ENCODE assay signal across 8 mouse cellular contexts in the genomic region with DNA sequence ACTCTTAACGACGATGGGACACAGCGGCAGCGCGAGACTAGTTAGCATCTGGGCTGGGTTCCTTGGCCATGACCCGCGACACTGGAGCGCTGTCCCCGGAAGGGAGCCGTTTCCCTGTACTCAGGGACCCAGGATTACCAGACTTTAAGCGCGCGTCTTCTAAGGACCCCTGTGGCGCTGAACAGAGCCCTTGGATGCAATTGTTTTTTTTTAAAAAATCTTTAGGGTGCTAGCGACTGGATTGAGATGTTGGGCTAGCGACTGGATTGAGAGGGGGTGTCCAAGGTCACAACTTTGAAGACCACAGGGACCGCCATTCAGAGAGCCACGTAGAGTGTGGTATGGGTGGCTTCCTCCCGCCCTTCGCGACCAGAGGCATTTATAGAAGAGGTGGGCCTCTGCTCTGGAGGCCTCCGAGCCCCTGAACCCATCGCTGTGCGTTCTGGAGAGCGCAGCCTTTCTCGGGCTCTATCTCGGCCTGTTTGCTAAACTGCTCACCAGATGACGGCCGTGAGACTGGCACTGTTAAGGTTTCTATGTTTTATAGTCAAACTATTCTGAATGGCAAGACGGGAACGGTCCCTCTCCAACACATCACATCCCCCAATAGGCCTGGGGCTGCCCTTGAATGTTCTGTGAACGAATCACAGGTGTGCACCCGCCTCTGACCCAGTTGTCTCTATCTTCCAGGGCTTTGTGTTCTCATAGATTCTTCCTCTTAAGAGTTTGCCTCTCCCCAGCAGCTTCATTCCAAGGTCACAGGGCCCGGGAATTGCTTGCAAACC. TPM values are rescaled to one million over a fixed set of nuclear protein-coding genes. Genes with fewer than 3 reads are reported as not detected.
DNase-seq lines count a peak whose midpoint lies in the region; ATAC-seq and TF ChIP-seq lines count a peak whose summit lies in the region.

No protein-coding gene starts in this region.

- WGBS in heart, embryonic 14.5 days: 8% methylated on average over 34 of the region's 34 CpGs
- WGBS in forebrain, embryonic 10.5 days: 2% methylated on average over 34 of the region's 34 CpGs
- 4% methylated on average over 34 of the region's 34 CpGs for WGBS in limb, embryonic 13.5 days
- WGBS in olfactory bulb, adult 2 months: 57% methylated on average over 34 of the region's 34 CpGs

- TF ChIP-seq CTCF in olfactory bulb, adult 2 months (IDR thresholded peaks at IDR 0.05; ENCODE audit: insufficient read depth, low read depth, low read length): no peak

- H3K4me3 ChIP-seq in heart, embryonic 14.5 days (ENCODE audit: control insufficient read depth in 1 of 2, insufficient read depth in 1 of 2, low read depth in 1 of 2, low read length in 2 of 2): peak overlapping the region; percentile 83 to 96
- peak overlapping the region; percentile 98 for H3K4me3 ChIP-seq in forebrain, embryonic 10.5 days
- H3K4me3 ChIP-seq in limb, embryonic 13.5 days: peak overlapping the region; percentile 94
- H3K4me3 ChIP-seq in olfactory bulb, adult 2 months (ENCODE audit: insufficient read depth, low read depth, low read length): peak overlapping the region; percentile 61

- no peaks in the 10 kb centered on the region for H3K36me3 ChIP-seq in heart, embryonic 14.5 days (ENCODE audit: control insufficient read depth, insufficient read depth, low read length)
- no peaks in the 10 kb centered on the region for H3K36me3 ChIP-seq in forebrain, embryonic 10.5 days (replicated peaks)
- H3K36me3 ChIP-seq in limb, embryonic 13.5 days: no peaks in the 10 kb centered on the region

- ATAC-seq in heart, embryonic 14.5 days (ENCODE audit: insufficient number of reproducible peaks, insufficient read depth, low FRiP score, low read depth): no peak
- ATAC-seq in limb, embryonic 13.5 days (ENCODE audit: low FRiP score, low read depth): no peak

- no peak for TF ChIP-seq POLR2A in olfactory bulb, adult 2 months (IDR thresholded peaks at IDR 0.05; ENCODE audit: insufficient read depth, low read depth, low read length)

- peak overlapping the region; percentile 99 to 100 for H3K27ac ChIP-seq in heart, embryonic 14.5 days (replicated peaks in 1 of 2; ENCODE audit: control insufficient read depth in 1 of 2, insufficient read depth in 1 of 2, low read depth in 2 of 2, low read length in 2 of 2)
- H3K27ac ChIP-seq in forebrain, embryonic 10.5 days: peak overlapping the region; percentile 98
- H3K27ac ChIP-seq in limb, embryonic 13.5 days: no peak overlapping the region; the same call in 1 of the 2 replicates
- H3K27ac ChIP-seq in olfactory bulb, adult 2 months (ENCODE audit: insufficient read depth, low read depth, low read length): no peak overlapping the region

- peak overlapping the region; percentile 95 for H3K4me2 ChIP-seq in heart, embryonic 14.5 days (ENCODE audit: low read length)
- peak overlapping the region; percentile 94 for H3K4me2 ChIP-seq in limb, embryonic 13.5 days (replicated peaks)

- H3K9ac ChIP-seq in heart, embryonic 14.5 days (ENCODE audit: low read length): peak overlapping the region; percentile 98
- H3K9ac ChIP-seq in limb, embryonic 13.5 days: peak overlapping the region; percentile 96

- H3K9me3 ChIP-seq in heart, embryonic 14.5 days (ENCODE audit: control insufficient read depth, low read length): peaks cover 8% of the 10 kb centered on the region; the same call in 1 of the 2 replicates
- H3K9me3 ChIP-seq in forebrain, embryonic 10.5 days: peaks cover 12% of the 10 kb centered on the region; the same call in 1 of the 2 replicates
- 0 out of 2 replicates have a peak, but pooled peaks cover 4% of the 10 kb centered on the region for H3K9me3 ChIP-seq in limb, embryonic 13.5 days

- DNase-seq in heart, adult 8-10 months (ENCODE audit: low spot score): no peak
- peak; percentile 67 for DNase-seq in ZHBTc4 (ENCODE audit: low read depth, low spot score)
- peak; percentile 35 for DNase-seq in forebrain, embryonic 10.5 days (ENCODE audit: extremely low spot score, low spot score)
- DNase-seq in right cerebral cortex, adult 2 months (ENCODE audit: low spot score in 2 of 2): no peak
- DNase-seq in ovary, postnatal 14 days (ENCODE audit: low spot score): no peak

- H3K27me3 ChIP-seq in heart, embryonic 14.5 days (ENCODE audit: control insufficient read depth, insufficient read depth, low read length): no peaks in the 10 kb centered on the region
- H3K27me3 ChIP-seq in forebrain, embryonic 10.5 days (ENCODE audit: poor library complexity, severe bottlenecking): peaks cover 27% of the 10 kb centered on the region
- H3K27me3 ChIP-seq in limb, embryonic 13.5 days: peaks cover 27% of the 10 kb centered on the region

- H3K4me1 ChIP-seq in heart, embryonic 14.5 days (ENCODE audit: control insufficient read depth in 2 of 2, insufficient read depth in 2 of 2, low read length in 2 of 2): peaks cover 11 to 16% of the 10 kb centered on the region in 2 experiments
- peaks cover 33% of the 10 kb centered on the region for H3K4me1 ChIP-seq in forebrain, embryonic 10.5 days
- H3K4me1 ChIP-seq in limb, embryonic 13.5 days: peaks cover 21% of the 10 kb centered on the region
- H3K4me1 ChIP-seq in olfactory bulb, adult 2 months (ENCODE audit: control insufficient read depth, insufficient read depth, low read length): peaks cover 12% of the 10 kb centered on the region

RNA-seq across cellular contexts. Expression of a gene that starts 0.7 kb away (rescaled TPM):
- 52.1 and 54.3 TPM in 2 replicates for polyA plus RNA-seq in heart, embryonic 14.5 days (2014; fragmentation: Nextera tagmentation; extraction: Ambion mirVana)
- total RNA-seq in heart, adult 8-10 months (2022): 10 to 100 TPM; 24.9 to 28.1 (median 27.6) TPM
- 125 and 133 TPM in 2 replicates for polyA plus RNA-seq in forebrain, embryonic 10.5 days (2016; fragmentation: Nextera tagmentation; extraction: Ambion mirVana)
- polyA plus RNA-seq in limb, embryonic 13.5 days (2015; fragmentation: Nextera tagmentation; extraction: Ambion mirVana): 74.0 and 75.0 TPM in 2 replicates
- not detected in 2 replicates for polyA plus RNA-seq in olfactory bulb, adult 2 months (2012; ENCODE audit: insufficient read depth, insufficient read length, low replicate concordance, missing spikeins)

RNA-seq across cellular contexts. Expression of a gene that starts 1.7 kb away (rescaled TPM):
- polyA plus RNA-seq in heart, embryonic 14.5 days (2014; fragmentation: Nextera tagmentation; extraction: Ambion mirVana): 20.5 and 22.4 TPM in 2 replicates
- total RNA-seq in heart, adult 8-10 months (2022): 1 to 10 TPM; 1.1 to 1.9 (median 1.4) TPM
- 55.7 and 61.4 TPM in 2 replicates for polyA plus RNA-seq in forebrain, embryonic 10.5 days (2016; fragmentation: Nextera tagmentation; extraction: Ambion mirVana)
- 123 TPM in 2 replicates for polyA plus RNA-seq in limb, embryonic 13.5 days (2015; fragmentation: Nextera tagmentation; extraction: Ambion mirVana)
- polyA plus RNA-seq in olfactory bulb, adult 2 months (2012; ENCODE audit: insufficient read depth, insufficient read length, low replicate concordance, missing spikeins): not detected in 2 replicates

Comparison
In these comparisons a context has a peak if more than half of its experiments do, and no peak if none do; other contexts are left out.
1. H3K27ac ChIP-seq: peak in heart, embryonic 14.5 days (2 of 2) and forebrain, embryonic 10.5 days (single experiment); none in limb, embryonic 13.5 days (single experiment) and olfactory bulb, adult 2 months (single experiment).
2. DNase-seq: peak in ZHBTc4 (single experiment) and forebrain, embryonic 10.5 days (single experiment); none in heart, adult 8-10 months (single experiment), right cerebral cortex, adult 2 months (0 of 2) and ovary, postnatal 14 days (single experiment).
3. RNA of a gene that starts 0.7 kb away (polyA plus RNA-seq): 125 to 133 TPM in forebrain, embryonic 10.5 days, 74.0 to 75.0 TPM in limb, embryonic 13.5 days and 52.1 to 54.3 TPM in heart, embryonic 14.5 days; not detected in olfactory bulb, adult 2 months; every median in the first group is over 10 times any median in the second.
4. Peak in every context shown above with its lines, with median percentiles within 50 percentile points of each other: H3K4me3 ChIP-seq.